Mouse (Mus musculus): ENCODE measurements around the gene Gdf1.

- no peak for TF ChIP-seq CTCF (IDR thresholded peaks at IDR 0.05)
- no peak for TF ChIP-seq POLR2A (IDR thresholded peaks at IDR 0.05; ENCODE audit: insufficient read depth, low read depth, low read length)
- TF ChIP-seq EP300 (IDR thresholded peaks at IDR 0.05; ENCODE audit: insufficient read depth, low read depth, low read length): no peak
Observed at GRCm38 (mm10) chr8:70285304-70285703, 44.3 kb upstream of the Gdf1 start.

Measured in heart, adult 2 months (tissue).